8 mouse cellular contexts compared by ENCODE assay signal in the genomic region with DNA sequence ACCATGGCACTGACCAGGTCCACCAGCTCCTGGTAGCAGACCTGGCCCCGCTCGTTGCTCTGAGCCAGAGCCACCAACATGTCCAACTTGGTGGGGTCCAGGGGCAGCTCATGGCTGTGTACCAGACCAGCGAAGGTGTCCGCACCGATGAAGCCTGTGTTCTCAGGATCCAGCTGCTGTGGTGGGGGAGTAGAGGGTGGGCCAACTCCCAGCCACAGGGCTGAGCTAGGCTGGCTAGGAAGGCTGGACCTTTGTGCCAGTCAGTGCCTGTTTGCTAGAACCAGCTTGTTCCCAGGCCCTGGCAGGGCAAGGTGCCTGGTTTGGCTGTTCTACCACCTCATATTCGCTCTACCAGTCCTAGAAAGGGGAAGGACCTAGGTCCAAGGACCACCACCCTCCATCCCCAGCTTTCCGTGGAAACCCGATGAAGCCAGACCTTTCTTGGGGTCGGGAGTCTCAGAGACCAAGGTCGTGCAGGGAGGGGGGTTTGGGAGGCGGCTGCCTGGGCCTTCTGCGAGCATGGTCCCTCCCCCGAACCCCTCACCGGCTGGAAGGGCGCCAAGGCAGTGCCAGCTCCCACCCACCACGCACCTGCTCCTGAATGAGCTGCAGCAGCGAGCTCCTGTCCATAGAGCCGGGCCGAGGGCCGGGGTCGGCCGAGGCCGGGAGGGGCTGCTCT. TPM values are rescaled to one million over a fixed set of nuclear protein-coding genes. Genes with fewer than 3 reads are reported as not detected.
DNase-seq lines count a peak whose midpoint lies in the region; ATAC-seq and TF ChIP-seq lines count a peak whose summit lies in the region.

No protein-coding gene starts in this region.

- TF ChIP-seq CTCF in left cerebral cortex, adult 2 months (IDR thresholded peaks at IDR 0.05) = no peak

- no peaks in the 10 kb centered on the region for H3K9me3 ChIP-seq in embryonic facial prominence, embryonic 14.5 days (ENCODE audit: control insufficient read depth, low read length)
- H3K9me3 ChIP-seq in hindbrain, embryonic 15.5 days = no peaks in the 10 kb centered on the region
- H3K9me3 ChIP-seq in liver, embryonic 13.5 days (replicated peaks) = no peaks in the 10 kb centered on the region

- DNase-seq in left cerebral cortex, adult 2 months (ENCODE audit: extremely low spot score in 1 of 2, low spot score in 2 of 2) = no peak
- DNase-seq in left cerebral cortex, postnatal 36 days (ENCODE audit: low spot score in 2 of 2) = no peak
- no peak for DNase-seq in embryonic facial prominence, embryonic 14.5 days (ENCODE audit: low spot score)
- no peak for DNase-seq in liver, embryonic 13.5 days
- DNase-seq in testis, postnatal 10 days (ENCODE audit: low spot score) = peak; percentile 83
- no peak for DNase-seq in spleen, postnatal 36 days (ENCODE audit: low spot score in 2 of 2)
- no peak for DNase-seq in spleen, adult 12 weeks (ENCODE audit: low spot score)

- peak overlapping the region; percentile 96 for H3K27ac ChIP-seq in left cerebral cortex, adult 2 months
- peak overlapping the region; percentile 44 for H3K27ac ChIP-seq in embryonic facial prominence, embryonic 14.5 days (replicated peaks; ENCODE audit: low read depth, low read length)
- H3K27ac ChIP-seq in hindbrain, embryonic 15.5 days (replicated peaks) = peak overlapping the region; percentile 88
- H3K27ac ChIP-seq in liver, embryonic 13.5 days = no peak overlapping the region; the same call in 1 of the 2 replicates

- no peak for ATAC-seq in embryonic facial prominence, embryonic 14.5 days (ENCODE audit: low read depth)
- no peak for ATAC-seq in hindbrain, embryonic 15.5 days (ENCODE audit: low FRiP score, low read depth)
- ATAC-seq in liver, embryonic 13.5 days (ENCODE audit: low read depth) = no peak

- H3K4me1 ChIP-seq in embryonic facial prominence, embryonic 14.5 days (ENCODE audit: control insufficient read depth, insufficient read depth, low read length) = peaks cover 26% of the 10 kb centered on the region
- peaks cover 57% of the 10 kb centered on the region for H3K4me1 ChIP-seq in hindbrain, embryonic 15.5 days (replicated peaks)
- peaks cover 78% of the 10 kb centered on the region for H3K4me1 ChIP-seq in liver, embryonic 13.5 days (replicated peaks)

- H3K4me2 ChIP-seq in embryonic facial prominence, embryonic 14.5 days (ENCODE audit: low read depth, low read length) = peak overlapping the region; percentile 88
- peak overlapping the region; percentile 83 for H3K4me2 ChIP-seq in hindbrain, embryonic 15.5 days
- peak overlapping the region; percentile 73 for H3K4me2 ChIP-seq in liver, embryonic 13.5 days

- peaks cover 31% of the 10 kb centered on the region for H3K36me3 ChIP-seq in embryonic facial prominence, embryonic 14.5 days (ENCODE audit: control insufficient read depth, insufficient read depth, low read length)
- peaks cover 27% of the 10 kb centered on the region for H3K36me3 ChIP-seq in hindbrain, embryonic 15.5 days
- H3K36me3 ChIP-seq in liver, embryonic 13.5 days = peaks cover 62% of the 10 kb centered on the region

- WGBS in embryonic facial prominence, embryonic 14.5 days = 26% methylated on average over 12 of the region's 23 CpGs
- WGBS in hindbrain, embryonic 15.5 days = 19% methylated on average over 23 of the region's 23 CpGs
- WGBS in liver, embryonic 13.5 days (ENCODE audit: insufficient replicate concordance) = 26% methylated on average over 23 of the region's 23 CpGs

- peak overlapping the region; percentile 67 for H3K9ac ChIP-seq in embryonic facial prominence, embryonic 14.5 days (ENCODE audit: low read depth, low read length)
- H3K9ac ChIP-seq in hindbrain, embryonic 15.5 days = peak overlapping the region; percentile 75
- H3K9ac ChIP-seq in liver, embryonic 13.5 days = peak overlapping the region; percentile 61

- intact Hi-C loops in left cerebral cortex, adult 2 months (cut with DNase I) = no loop called here
- intact Hi-C loops in left cerebral cortex, postnatal 36 days (cut with DNase I) = no loop called here

- peak overlapping the region; percentile 66 for H3K4me3 ChIP-seq in left cerebral cortex, adult 2 months
- peak overlapping the region; percentile 44 for H3K4me3 ChIP-seq in embryonic facial prominence, embryonic 14.5 days (ENCODE audit: low read depth, low read length)
- H3K4me3 ChIP-seq in hindbrain, embryonic 15.5 days = peak overlapping the region; percentile 57
- H3K4me3 ChIP-seq in liver, embryonic 13.5 days (replicated peaks) = peak overlapping the region; percentile 43

- no peaks in the 10 kb centered on the region for H3K27me3 ChIP-seq in embryonic facial prominence, embryonic 14.5 days (replicated peaks; ENCODE audit: control insufficient read depth, insufficient read depth, low read length)
- no peaks in the 10 kb centered on the region for H3K27me3 ChIP-seq in hindbrain, embryonic 15.5 days
- H3K27me3 ChIP-seq in liver, embryonic 13.5 days = no peaks in the 10 kb centered on the region

RNA-seq across cellular contexts. Expression of a gene that starts 0.6 kb away (rescaled TPM):
- total RNA-seq in left cerebral cortex, adult 2 months (2021) = 10 to 100 TPM; 36.3 to 39.6 TPM
- 10 to 100 TPM; 47.5 to 54.0 TPM for total RNA-seq in left cerebral cortex, postnatal 36 days (2021)
- 2.8 and 3.3 TPM in 2 replicates for polyA plus RNA-seq in embryonic facial prominence, embryonic 14.5 days (2014; fragmentation: Nextera tagmentation; extraction: Ambion mirVana)
- polyA plus RNA-seq in hindbrain, embryonic 15.5 days (2015; fragmentation: Nextera tagmentation; extraction: Ambion mirVana) = 51.9 and 56.8 TPM in 2 replicates
- polyA plus RNA-seq in liver, embryonic 13.5 days (2015; fragmentation: Nextera tagmentation; extraction: Ambion mirVana) = 0.20 and 0.30 TPM in 2 replicates

RNA-seq across cellular contexts. Expression of a gene that starts 3.3 kb away (rescaled TPM):
- 100 to 1,000 TPM; 162 to 171 TPM for total RNA-seq in left cerebral cortex, adult 2 months (2021)
- 100 to 1,000 TPM; 171 to 188 TPM for total RNA-seq in left cerebral cortex, postnatal 36 days (2021)
- 314 and 351 TPM in 2 replicates for polyA plus RNA-seq in embryonic facial prominence, embryonic 14.5 days (2014; fragmentation: Nextera tagmentation; extraction: Ambion mirVana)
- polyA plus RNA-seq in hindbrain, embryonic 15.5 days (2015; fragmentation: Nextera tagmentation; extraction: Ambion mirVana) = 358 and 382 TPM in 2 replicates
- polyA plus RNA-seq in liver, embryonic 13.5 days (2015; fragmentation: Nextera tagmentation; extraction: Ambion mirVana) = 130 TPM in 2 replicates

RNA-seq across cellular contexts. Expression of a gene that starts 5.0 kb away (rescaled TPM):
- 10 to 100 TPM; 23.0 to 25.1 TPM for total RNA-seq in left cerebral cortex, adult 2 months (2021)
- 10 to 100 TPM; 22.0 to 24.9 TPM for total RNA-seq in left cerebral cortex, postnatal 36 days (2021)
- polyA plus RNA-seq in embryonic facial prominence, embryonic 14.5 days (2014; fragmentation: Nextera tagmentation; extraction: Ambion mirVana) = 1.4 and 1.6 TPM in 2 replicates
- 13.8 and 14.0 TPM in 2 replicates for polyA plus RNA-seq in hindbrain, embryonic 15.5 days (2015; fragmentation: Nextera tagmentation; extraction: Ambion mirVana)
- 0.28 and 0.57 TPM in 2 replicates for polyA plus RNA-seq in liver, embryonic 13.5 days (2015; fragmentation: Nextera tagmentation; extraction: Ambion mirVana)

RNA-seq across cellular contexts. Expression of a gene that starts 7.9 kb away (rescaled TPM):
- total RNA-seq in left cerebral cortex, adult 2 months (2021) = 10 to 100 TPM; 55.1 to 55.6 TPM
- 10 to 100 TPM; 54.1 to 58.7 TPM for total RNA-seq in left cerebral cortex, postnatal 36 days (2021)
- 35.2 and 36.2 TPM in 2 replicates for polyA plus RNA-seq in embryonic facial prominence, embryonic 14.5 days (2014; fragmentation: Nextera tagmentation; extraction: Ambion mirVana)
- 51.1 and 55.0 TPM in 2 replicates for polyA plus RNA-seq in hindbrain, embryonic 15.5 days (2015; fragmentation: Nextera tagmentation; extraction: Ambion mirVana)
- 21.7 and 26.9 TPM in 2 replicates for polyA plus RNA-seq in liver, embryonic 13.5 days (2015; fragmentation: Nextera tagmentation; extraction: Ambion mirVana)

RNA-seq across cellular contexts. Expression of a gene that starts 8.1 kb away (rescaled TPM):
- 100 to 1,000 TPM; 103 to 105 TPM for total RNA-seq in left cerebral cortex, adult 2 months (2021)
- 10 to 100 TPM; 73.7 to 86.7 TPM for total RNA-seq in left cerebral cortex, postnatal 36 days (2021)
- polyA plus RNA-seq in embryonic facial prominence, embryonic 14.5 days (2014; fragmentation: Nextera tagmentation; extraction: Ambion mirVana) = 12.0 and 13.0 TPM in 2 replicates
- polyA plus RNA-seq in hindbrain, embryonic 15.5 days (2015; fragmentation: Nextera tagmentation; extraction: Ambion mirVana) = 15.1 and 16.6 TPM in 2 replicates
- 12.8 and 13.5 TPM in 2 replicates for polyA plus RNA-seq in liver, embryonic 13.5 days (2015; fragmentation: Nextera tagmentation; extraction: Ambion mirVana)

Comparison
In these comparisons a context has a peak if more than half of its experiments do, and no peak if none do; other contexts are left out.
1. RNA of a gene that starts 0.6 kb away (polyA plus RNA-seq): 51.9 to 56.8 TPM in hindbrain, embryonic 15.5 days; 2.8 to 3.3 TPM in embryonic facial prominence, embryonic 14.5 days and 0.20 to 0.30 TPM in liver, embryonic 13.5 days; every median in the first group is over 10 times any median in the second.
2. Peak in every context shown above with its lines, with median percentiles within 50 percentile points of each other: H3K4me3 ChIP-seq, H3K4me2 ChIP-seq and H3K9ac ChIP-seq.